In genomic region chr13:100015937-100016336, GRCm38 (mm10) we compare ENCODE assay signal across 7 mouse cellular contexts. TPM values are rescaled to one million over a fixed set of nuclear protein-coding genes. Genes with fewer than 3 reads are reported as not detected.
A peak's percentile ranks its signal among the peaks of the same experiment; 100 is the strongest.
DNase-seq lines count a peak whose midpoint lies in the region; ATAC-seq and TF ChIP-seq lines count a peak whose summit lies in the region.

No protein-coding gene starts in this region.

- DNase-seq in neural tube, embryonic 11.5 days (ENCODE audit: low spot score), result no peak
- no peak for DNase-seq in neural tube, embryonic 10.5 days (ENCODE audit: extremely low spot score, low spot score)
- DNase-seq in limb, embryonic 11.5 days (ENCODE audit: low spot score), result no peak
- no peak for DNase-seq in frontal cortex, postnatal 10 days (ENCODE audit: low spot score in 2 of 2)
- DNase-seq in layer of hippocampus, postnatal 14 days (ENCODE audit: low spot score in 2 of 2), result no peak

- H3K4me2 ChIP-seq in neural tube, embryonic 11.5 days (ENCODE audit: low read depth), result peak overlapping the region; percentile 87
- peak overlapping the region; percentile 84 for H3K4me2 ChIP-seq in limb, embryonic 11.5 days (ENCODE audit: low read depth, severe bottlenecking)

- peaks cover 6% of the 10 kb centered on the region; the same call in 1 of the 2 replicates for H3K4me1 ChIP-seq in neural tube, embryonic 11.5 days (ENCODE audit: control insufficient read depth, insufficient read depth, low read length)
- peaks cover 4% of the 10 kb centered on the region; the same call in 1 of the 2 replicates for H3K4me1 ChIP-seq in limb, embryonic 11.5 days (ENCODE audit: control insufficient read depth, insufficient read depth, low read length)
- H3K4me1 ChIP-seq in olfactory bulb, adult 2 months (ENCODE audit: control insufficient read depth, insufficient read depth, low read length), result peaks cover 2% of the 10 kb centered on the region; the same call in 1 of the 2 replicates

- no peaks in the 10 kb centered on the region for H3K9me3 ChIP-seq in neural tube, embryonic 11.5 days (ENCODE audit: control insufficient read depth, low read length)
- H3K9me3 ChIP-seq in limb, embryonic 11.5 days (ENCODE audit: control insufficient read depth, low read length), result no peaks in the 10 kb centered on the region

- TF ChIP-seq CTCF in olfactory bulb, adult 2 months (IDR thresholded peaks at IDR 0.05; ENCODE audit: insufficient read depth, low read depth, low read length), result no peak

- peak overlapping the region; percentile 69 for H3K4me3 ChIP-seq in neural tube, embryonic 11.5 days (ENCODE audit: low read depth, low read length)
- H3K4me3 ChIP-seq in limb, embryonic 11.5 days (ENCODE audit: low read depth, low read length), result peak overlapping the region; percentile 77
- peak overlapping the region; percentile 83 for H3K4me3 ChIP-seq in olfactory bulb, adult 2 months (ENCODE audit: insufficient read depth, low read depth, low read length)

- H3K27ac ChIP-seq in neural tube, embryonic 11.5 days (ENCODE audit: low read depth, low read length), result no peak overlapping the region
- no peak overlapping the region for H3K27ac ChIP-seq in limb, embryonic 11.5 days (replicated peaks; ENCODE audit: low read depth, low read length)
- H3K27ac ChIP-seq in olfactory bulb, adult 2 months (ENCODE audit: insufficient read depth, low read depth, low read length), result no peak overlapping the region; the same call in 1 of the 2 replicates

- H3K9ac ChIP-seq in neural tube, embryonic 11.5 days (ENCODE audit: low read length), result peak overlapping the region; percentile 74
- H3K9ac ChIP-seq in limb, embryonic 11.5 days (ENCODE audit: low read length), result peak overlapping the region; percentile 87

- TF ChIP-seq POLR2A in olfactory bulb, adult 2 months (IDR thresholded peaks at IDR 0.05; ENCODE audit: insufficient read depth, low read depth, low read length), result no peak

- no peaks in the 10 kb centered on the region for H3K27me3 ChIP-seq in neural tube, embryonic 11.5 days (ENCODE audit: control insufficient read depth, insufficient read depth, low read length)
- no peaks in the 10 kb centered on the region for H3K27me3 ChIP-seq in limb, embryonic 11.5 days (ENCODE audit: control insufficient read depth, insufficient read depth, low read length)

- WGBS in neural tube, embryonic 11.5 days, result 13% methylated on average over 8 of the region's 8 CpGs
- 16% methylated on average over 8 of the region's 8 CpGs for WGBS in limb, embryonic 11.5 days
- under 1% methylated on average over 8 of the region's 8 CpGs for WGBS in olfactory bulb, adult 2 months

- no peaks in the 10 kb centered on the region for H3K36me3 ChIP-seq in neural tube, embryonic 11.5 days (ENCODE audit: control insufficient read depth, insufficient read depth, low read length)
- H3K36me3 ChIP-seq in limb, embryonic 11.5 days (ENCODE audit: control insufficient read depth, insufficient read depth, low read length), result peaks cover 2% of the 10 kb centered on the region; the same call in 1 of the 2 replicates

- ATAC-seq in neural tube, embryonic 11.5 days (ENCODE audit: insufficient read depth, low FRiP score, low TSS enrichment), result peak; percentile 27
- ATAC-seq in erythroblast, adult 5-6 weeks (replicated peaks; ENCODE audit: low FRiP score, poor library complexity, severe bottlenecking), result peak; percentile 14; the same call in 1 of the 2 replicates
- no peak for ATAC-seq in limb, embryonic 11.5 days (ENCODE audit: insufficient number of reproducible peaks, low FRiP score, low TSS enrichment, low read depth)

RNA-seq across cellular contexts. Expression of gene Mccc2, which starts 0.5 kb away (rescaled TPM):
- polyA plus RNA-seq in neural tube, embryonic 11.5 days (2014; fragmentation: Nextera tagmentation; extraction: Ambion mirVana), result 37.8 and 39.0 TPM in 2 replicates
- total RNA-seq in erythroblast, adult 5-6 weeks (2015; ENCODE audit: low replicate concordance), result 2.9 and 6.0 TPM in 2 replicates
- 2.0 and 2.4 TPM in 2 replicates for total RNA-seq in erythroblast, adult 5-6 weeks (2017; ENCODE audit: low replicate concordance)
- 49.1 and 50.9 TPM in 2 replicates for polyA plus RNA-seq in limb, embryonic 11.5 days (2014; fragmentation: Nextera tagmentation; extraction: Ambion mirVana)
- not detected in 2 replicates for polyA plus RNA-seq in olfactory bulb, adult 2 months (2012; ENCODE audit: insufficient read depth, insufficient read length, low replicate concordance, missing spikeins)
- total RNA-seq in layer of hippocampus, postnatal 14 days (2021), result 10 to 100 TPM; 31.2 to 34.0 TPM
